In the genomic region with DNA sequence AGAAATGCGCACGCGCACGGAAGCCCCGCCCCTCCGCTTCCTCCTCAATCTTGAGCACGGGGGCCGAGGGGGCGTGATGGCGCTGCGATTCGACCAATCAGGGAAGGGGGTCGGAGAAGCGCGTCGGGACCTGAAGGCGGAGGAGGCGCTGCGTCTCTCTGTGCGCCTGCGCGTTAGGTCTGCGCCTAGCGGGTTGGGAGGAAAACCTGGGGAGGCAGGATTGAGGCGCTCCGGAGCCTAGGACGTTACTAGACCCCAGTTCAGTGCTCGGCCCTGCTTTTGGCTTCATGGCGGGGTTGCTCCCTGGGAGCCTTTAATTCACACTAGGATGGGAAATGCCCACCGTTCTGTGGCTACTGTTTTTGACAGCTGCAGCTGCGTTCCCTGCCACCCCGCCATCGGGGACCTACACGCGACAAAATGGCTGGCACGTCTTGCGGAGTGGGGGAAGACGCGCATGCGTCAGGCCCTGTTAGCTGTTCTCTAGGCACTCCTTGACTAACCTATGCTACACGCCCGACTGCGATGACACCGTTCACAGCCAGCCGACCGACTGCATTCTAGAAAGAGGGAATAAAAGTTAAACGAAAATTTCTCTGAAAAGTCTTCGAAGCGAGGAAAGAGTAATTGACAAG, we compare ENCODE assay signal across 8 mouse cellular contexts. TPM values are rescaled to one million over a fixed set of nuclear protein-coding genes. Genes with fewer than 3 reads are reported as not detected.
A peak's percentile ranks its signal among the peaks of the same experiment; 100 is the strongest.
DNase-seq lines count a peak whose midpoint lies in the region; ATAC-seq lines count a peak whose summit lies in the region.

No protein-coding gene starts in this region.

- peak; percentile 95 for ATAC-seq in heart, embryonic 13.5 days (ENCODE audit: extremely low read depth, insufficient number of reproducible peaks, low FRiP score, low TSS enrichment)
- peak; percentile 95 for ATAC-seq in liver, embryonic 12.5 days
- peak; percentile 96 for ATAC-seq in stomach, embryonic 15.5 days (ENCODE audit: insufficient read depth, low FRiP score, low read depth)

- H3K4me3 ChIP-seq in brown adipose tissue, adult 24 weeks (ENCODE audit: insufficient read depth, low read depth, low read length) = peak overlapping the region; percentile 75
- peak overlapping the region; percentile 79 for H3K4me3 ChIP-seq in heart, embryonic 13.5 days
- peak overlapping the region; percentile 77 for H3K4me3 ChIP-seq in liver, embryonic 12.5 days
- peak overlapping the region; percentile 75 for H3K4me3 ChIP-seq in stomach, embryonic 15.5 days (replicated peaks)

- H3K9ac ChIP-seq in heart, embryonic 13.5 days = peak overlapping the region; percentile 82
- H3K9ac ChIP-seq in liver, embryonic 12.5 days = peak overlapping the region; percentile 76
- H3K9ac ChIP-seq in stomach, embryonic 15.5 days = peak overlapping the region; percentile 61

- H3K36me3 ChIP-seq in heart, embryonic 13.5 days = 0 out of 2 replicates have a peak, but pooled peaks cover 3% of the 10 kb centered on the region
- H3K36me3 ChIP-seq in liver, embryonic 12.5 days = no peaks in the 10 kb centered on the region; the same call in 1 of the 2 replicates
- no peaks in the 10 kb centered on the region for H3K36me3 ChIP-seq in stomach, embryonic 15.5 days

- under 1% methylated on average over 49 of the region's 49 CpGs for WGBS in heart, embryonic 13.5 days
- 1% methylated on average over 49 of the region's 49 CpGs for WGBS in liver, embryonic 12.5 days (ENCODE audit: insufficient replicate concordance)
- under 1% methylated on average over 49 of the region's 49 CpGs for WGBS in stomach, embryonic 15.5 days

- H3K27ac ChIP-seq in brown adipose tissue, adult 24 weeks (replicated peaks; ENCODE audit: low read depth, low read length) = peak overlapping the region; percentile 96
- H3K27ac ChIP-seq in heart, embryonic 13.5 days (replicated peaks) = peak overlapping the region; percentile 98
- H3K27ac ChIP-seq in liver, embryonic 12.5 days = peak overlapping the region; percentile 94
- H3K27ac ChIP-seq in stomach, embryonic 15.5 days = peak overlapping the region; percentile 100

- H3K9me3 ChIP-seq in heart, embryonic 13.5 days = no peaks in the 10 kb centered on the region
- H3K9me3 ChIP-seq in liver, embryonic 12.5 days (replicated peaks) = no peaks in the 10 kb centered on the region
- H3K9me3 ChIP-seq in stomach, embryonic 15.5 days = no peaks in the 10 kb centered on the region

- H3K27me3 ChIP-seq in heart, embryonic 13.5 days (replicated peaks) = no peaks in the 10 kb centered on the region
- H3K27me3 ChIP-seq in liver, embryonic 12.5 days (replicated peaks) = no peaks in the 10 kb centered on the region
- H3K27me3 ChIP-seq in stomach, embryonic 15.5 days (replicated peaks) = no peaks in the 10 kb centered on the region

- H3K4me1 ChIP-seq in brown adipose tissue, adult 24 weeks (ENCODE audit: control insufficient read depth, insufficient read depth, insufficient read length, low read length) = no peaks in the 10 kb centered on the region; the same call in 1 of the 2 replicates
- peaks cover 32% of the 10 kb centered on the region for H3K4me1 ChIP-seq in heart, embryonic 13.5 days
- peaks cover 42% of the 10 kb centered on the region for H3K4me1 ChIP-seq in liver, embryonic 12.5 days
- no peaks in the 10 kb centered on the region for H3K4me1 ChIP-seq in stomach, embryonic 15.5 days

- peak overlapping the region; percentile 67 for H3K4me2 ChIP-seq in heart, embryonic 13.5 days
- peak overlapping the region; percentile 70 for H3K4me2 ChIP-seq in liver, embryonic 12.5 days
- peak overlapping the region; percentile 62 for H3K4me2 ChIP-seq in stomach, embryonic 15.5 days

- DNase-seq in CD4-positive, CD25-positive, alpha-beta regulatory T cell, adult 2 months (ENCODE audit: low read depth, low spot score) = peak; percentile 100
- DNase-seq in fat pad, adult 2 months (ENCODE audit: extremely low read depth, low read depth, low spot score) = peak; percentile 78
- peak; percentile 100 for DNase-seq in kidney, postnatal 10 days
- peak; percentile 99 to 100 for DNase-seq in natural killer cell, adult 2 months (ENCODE audit: low spot score in 2 of 2)

RNA-seq across cellular contexts. Expression of a gene that starts 0.8 kb away (rescaled TPM):
- polyA plus RNA-seq in brown adipose tissue, adult 24 weeks (2012; ENCODE audit: insufficient read depth, insufficient read length, missing spikeins) = 11.3 and 12.5 TPM in 2 replicates
- polyA plus RNA-seq in heart, embryonic 13.5 days (2015; fragmentation: Nextera tagmentation; extraction: Ambion mirVana) = 17.1 and 18.0 TPM in 2 replicates
- polyA plus RNA-seq in liver, embryonic 12.5 days (2016; fragmentation: Nextera tagmentation; extraction: Ambion mirVana) = 11.8 and 14.1 TPM in 2 replicates
- 20.5 TPM in 2 replicates for polyA plus RNA-seq in stomach, embryonic 15.5 days (2015; fragmentation: Nextera tagmentation; extraction: Ambion mirVana)

RNA-seq across cellular contexts. Expression of a gene that starts 36.2 kb away (rescaled TPM):
- polyA plus RNA-seq in brown adipose tissue, adult 24 weeks (2012; ENCODE audit: insufficient read depth, insufficient read length, missing spikeins) = 14.2 and 30.0 TPM in 2 replicates
- 25.0 and 29.1 TPM in 2 replicates for polyA plus RNA-seq in heart, embryonic 13.5 days (2015; fragmentation: Nextera tagmentation; extraction: Ambion mirVana)
- polyA plus RNA-seq in liver, embryonic 12.5 days (2016; fragmentation: Nextera tagmentation; extraction: Ambion mirVana) = 41.4 and 44.3 TPM in 2 replicates
- 44.0 and 44.7 TPM in 2 replicates for polyA plus RNA-seq in stomach, embryonic 15.5 days (2015; fragmentation: Nextera tagmentation; extraction: Ambion mirVana)

RNA-seq across cellular contexts. Expression of a gene that starts 51.9 kb away (rescaled TPM):
- 576 and 634 TPM in 2 replicates for polyA plus RNA-seq in brown adipose tissue, adult 24 weeks (2012; ENCODE audit: insufficient read depth, insufficient read length, missing spikeins)
- polyA plus RNA-seq in heart, embryonic 13.5 days (2015; fragmentation: Nextera tagmentation; extraction: Ambion mirVana) = 362 and 399 TPM in 2 replicates
- 280 and 285 TPM in 2 replicates for polyA plus RNA-seq in liver, embryonic 12.5 days (2016; fragmentation: Nextera tagmentation; extraction: Ambion mirVana)
- polyA plus RNA-seq in stomach, embryonic 15.5 days (2015; fragmentation: Nextera tagmentation; extraction: Ambion mirVana) = 312 and 324 TPM in 2 replicates

RNA-seq across cellular contexts. Expression of a gene that starts 59.5 kb away (rescaled TPM):
- polyA plus RNA-seq in brown adipose tissue, adult 24 weeks (2012; ENCODE audit: insufficient read depth, insufficient read length, missing spikeins) = 32.1 and 47.7 TPM in 2 replicates
- 39.5 and 40.0 TPM in 2 replicates for polyA plus RNA-seq in heart, embryonic 13.5 days (2015; fragmentation: Nextera tagmentation; extraction: Ambion mirVana)
- polyA plus RNA-seq in liver, embryonic 12.5 days (2016; fragmentation: Nextera tagmentation; extraction: Ambion mirVana) = 66.1 and 66.3 TPM in 2 replicates
- 46.4 and 50.2 TPM in 2 replicates for polyA plus RNA-seq in stomach, embryonic 15.5 days (2015; fragmentation: Nextera tagmentation; extraction: Ambion mirVana)

Comparison
In these comparisons a context has a peak if more than half of its experiments do, and no peak if none do; other contexts are left out.
1. Peak in every context shown above with its lines: DNase-seq, ATAC-seq, H3K4me3 ChIP-seq and H3K27ac ChIP-seq.